16 mouse cellular contexts compared by ENCODE assay signal in genomic region chr14:84928161-84928560, GRCm38 (mm10).
A peak's percentile ranks its signal among the peaks of the same experiment; 100 is the strongest.
DNase-seq lines count a peak whose midpoint lies in the region; ATAC-seq and TF ChIP-seq lines count a peak whose summit lies in the region.
"Had no signal": no experiment of that assay in that cellular context is flagged by ENCODE, and none has a peak within 500 bp of the region (broad histone marks: within the 10 kb centered on the region; RNA-seq: fewer than 3 reads in every experiment).

No protein-coding gene starts in this region.

- TF ChIP-seq RAD21 in MEL (IDR thresholded peaks at IDR 0.05; ENCODE audit: low read depth, low read length) = no peak

- no peaks in the 10 kb centered on the region for H3K9me3 ChIP-seq in embryonic facial prominence, embryonic 11.5 days (replicated peaks; ENCODE audit: control insufficient read depth, low read length)
- H3K9me3 ChIP-seq in embryonic facial prominence, embryonic 10.5 days = no peaks in the 10 kb centered on the region
- H3K9me3 ChIP-seq in MEL (replicated peaks; ENCODE audit: insufficient read depth, low read length) = no peaks in the 10 kb centered on the region
- no peaks in the 10 kb centered on the region for H3K9me3 ChIP-seq in forebrain, embryonic 16.5 days (ENCODE audit: control insufficient read depth, low read length)
- no peaks in the 10 kb centered on the region for H3K9me3 ChIP-seq in intestine, embryonic 16.5 days (ENCODE audit: control insufficient read depth, low read length)
- H3K9me3 ChIP-seq: embryonic facial prominence, embryonic 13.5 days; hindbrain, embryonic 15.5 days had no signal

- peak; percentile 20 for DNase-seq in embryonic facial prominence, embryonic 11.5 days (ENCODE audit: low spot score)
- no peak for DNase-seq in embryonic facial prominence, embryonic 10.5 days (ENCODE audit: low spot score)
- DNase-seq in layer of hippocampus, postnatal 36 days = peak; percentile 1 to 2
- DNase-seq in layer of hippocampus, adult 11-12 months (ENCODE audit: low spot score) = no peak
- peak; percentile 15 for DNase-seq in MEL (ENCODE audit: low read depth, low spot score)
- no peak for DNase-seq in right cerebral cortex, postnatal 25 days
- DNase-seq: adrenal gland, postnatal 25 days; cerebellum, adult 11-12 months; kidney, adult 9 months; lung, postnatal 36 days; right cerebral cortex, adult 18-20 months had no signal

- H3K36me3 ChIP-seq in embryonic facial prominence, embryonic 11.5 days (replicated peaks; ENCODE audit: control insufficient read depth, insufficient read depth, low read depth, low read length) = no peaks in the 10 kb centered on the region
- H3K36me3 ChIP-seq in embryonic facial prominence, embryonic 10.5 days (replicated peaks) = no peaks in the 10 kb centered on the region
- H3K36me3 ChIP-seq in MEL (ENCODE audit: control insufficient read depth in 1 of 2, insufficient read depth in 2 of 2, low read length in 2 of 2) = no peaks in the 10 kb centered on the region
- H3K36me3 ChIP-seq in forebrain, embryonic 16.5 days (ENCODE audit: control insufficient read depth, insufficient read depth) = no peaks in the 10 kb centered on the region
- no peaks in the 10 kb centered on the region for H3K36me3 ChIP-seq in intestine, embryonic 16.5 days (ENCODE audit: control insufficient read depth, insufficient read depth, low read length)
- H3K36me3 ChIP-seq: embryonic facial prominence, embryonic 13.5 days; hindbrain, embryonic 15.5 days had no signal

- H3K4me3 ChIP-seq in embryonic facial prominence, embryonic 11.5 days (ENCODE audit: low read depth, low read length) = no peak overlapping the region
- no peak overlapping the region for H3K4me3 ChIP-seq in embryonic facial prominence, embryonic 10.5 days
- no peak overlapping the region for H3K4me3 ChIP-seq in MEL (ENCODE audit: control insufficient read depth in 1 of 2, insufficient read depth in 1 of 2, low read depth in 2 of 2, low read length in 2 of 2)
- no peak overlapping the region for H3K4me3 ChIP-seq in forebrain, embryonic 16.5 days (replicated peaks; ENCODE audit: low read length)
- no peak overlapping the region for H3K4me3 ChIP-seq in intestine, embryonic 16.5 days (ENCODE audit: low read length)
- H3K4me3 ChIP-seq: embryonic facial prominence, embryonic 13.5 days; hindbrain, embryonic 15.5 days had no signal

- H3K79me2 ChIP-seq in MEL (ENCODE audit: control insufficient read depth, insufficient read depth, low read length, poor library complexity) = no peaks in the 10 kb centered on the region

- peak; percentile 81; the same call in 1 of the 2 replicates for ATAC-seq in embryonic facial prominence, embryonic 11.5 days (replicated peaks; ENCODE audit: insufficient number of reproducible peaks, low FRiP score, low TSS enrichment, low read depth)
- peak; percentile 70 for ATAC-seq in forebrain, embryonic 16.5 days
- ATAC-seq in intestine, embryonic 16.5 days = no peak

- no peak for TF ChIP-seq CTCF in MEL (IDR thresholded peaks at IDR 0.05 in 2 of 3, conservative IDR thresholded peaks at IDR 0.05 in 1 of 3; ENCODE audit: control insufficient read depth in 1 of 3, insufficient read depth in 1 of 3, low read depth in 2 of 3, low read length in 3 of 3, poor library complexity in 1 of 3, severe bottlenecking in 1 of 3)

- H3K4me1 ChIP-seq in embryonic facial prominence, embryonic 11.5 days (ENCODE audit: control insufficient read depth, insufficient read depth, low read length) = no peaks in the 10 kb centered on the region
- no peaks in the 10 kb centered on the region for H3K4me1 ChIP-seq in embryonic facial prominence, embryonic 10.5 days
- no peaks in the 10 kb centered on the region for H3K4me1 ChIP-seq in MEL (ENCODE audit: control insufficient read depth in 1 of 2, insufficient read depth in 2 of 2, low read length in 2 of 2)
- H3K4me1 ChIP-seq in forebrain, embryonic 16.5 days (replicated peaks; ENCODE audit: control insufficient read depth, insufficient read depth, low read length) = peaks cover 2% of the 10 kb centered on the region; the same call in 1 of the 2 replicates
- H3K4me1 ChIP-seq in intestine, embryonic 16.5 days (ENCODE audit: control insufficient read depth, insufficient read depth, low read length) = no peaks in the 10 kb centered on the region
- H3K4me1 ChIP-seq: embryonic facial prominence, embryonic 13.5 days; hindbrain, embryonic 15.5 days had no signal

- no peak overlapping the region for H3K27ac ChIP-seq in embryonic facial prominence, embryonic 11.5 days (replicated peaks; ENCODE audit: low read depth, low read length)
- no peak overlapping the region for H3K27ac ChIP-seq in embryonic facial prominence, embryonic 10.5 days (replicated peaks)
- H3K27ac ChIP-seq in MEL (ENCODE audit: control insufficient read depth, low read depth, low read length) = no peak overlapping the region
- no peak overlapping the region for H3K27ac ChIP-seq in forebrain, embryonic 16.5 days (ENCODE audit: low read length)
- H3K27ac ChIP-seq in intestine, embryonic 16.5 days (ENCODE audit: low read length) = no peak overlapping the region
- H3K27ac ChIP-seq: embryonic facial prominence, embryonic 13.5 days; hindbrain, embryonic 15.5 days had no signal

- WGBS in embryonic facial prominence, embryonic 11.5 days = 55% methylated on average over 4 of the region's 4 CpGs
- 61% methylated on average over 4 of the region's 4 CpGs for WGBS in embryonic facial prominence, embryonic 10.5 days
- WGBS in forebrain, embryonic 16.5 days = 47% methylated on average over 4 of the region's 4 CpGs
- WGBS in intestine, embryonic 16.5 days = 64% methylated on average over 4 of the region's 4 CpGs

- no peak for TF ChIP-seq EP300 in MEL (IDR thresholded peaks at IDR 0.05; ENCODE audit: low read depth in 1 of 2, low read length in 2 of 2)

- TF ChIP-seq POLR2A in MEL (IDR thresholded peaks at IDR 0.05; ENCODE audit: control insufficient read depth in 1 of 2, insufficient read depth in 1 of 2, low read depth in 1 of 2, low read length in 2 of 2, poor library complexity in 1 of 2) = no peak

- H3K27me3 ChIP-seq in embryonic facial prominence, embryonic 11.5 days (ENCODE audit: control insufficient read depth, insufficient read depth, low read length) = no peaks in the 10 kb centered on the region
- no peaks in the 10 kb centered on the region for H3K27me3 ChIP-seq in embryonic facial prominence, embryonic 10.5 days (replicated peaks; ENCODE audit: low read depth, poor library complexity, severe bottlenecking)
- no peaks in the 10 kb centered on the region for H3K27me3 ChIP-seq in MEL (ENCODE audit: control insufficient read depth in 1 of 2, insufficient read depth in 2 of 2, low read length in 2 of 2)
- H3K27me3 ChIP-seq in forebrain, embryonic 16.5 days (replicated peaks; ENCODE audit: control insufficient read depth, insufficient read depth, low read length) = no peaks in the 10 kb centered on the region
- no peaks in the 10 kb centered on the region for H3K27me3 ChIP-seq in intestine, embryonic 16.5 days (replicated peaks; ENCODE audit: control insufficient read depth, insufficient read depth, low read length)
- H3K27me3 ChIP-seq: embryonic facial prominence, embryonic 13.5 days; hindbrain, embryonic 15.5 days had no signal

- no peak overlapping the region for H3K4me2 ChIP-seq in embryonic facial prominence, embryonic 11.5 days (ENCODE audit: low read depth, low read length)
- H3K4me2 ChIP-seq in forebrain, embryonic 16.5 days (ENCODE audit: low read length) = no peak overlapping the region
- no peak overlapping the region for H3K4me2 ChIP-seq in intestine, embryonic 16.5 days (ENCODE audit: low read depth, low read length)
- H3K4me2 ChIP-seq: embryonic facial prominence, embryonic 13.5 days; hindbrain, embryonic 15.5 days; liver, embryonic 11.5 days had no signal

- no peak overlapping the region for H3K9ac ChIP-seq in embryonic facial prominence, embryonic 11.5 days (replicated peaks; ENCODE audit: low read length)
- no peak overlapping the region for H3K9ac ChIP-seq in MEL (ENCODE audit: control insufficient read depth, low read depth, low read length, poor library complexity, severe bottlenecking)
- H3K9ac ChIP-seq in forebrain, embryonic 16.5 days (replicated peaks; ENCODE audit: low read depth, low read length) = no peak overlapping the region
- no peak overlapping the region for H3K9ac ChIP-seq in intestine, embryonic 16.5 days (ENCODE audit: low read depth, low read length)
- H3K9ac ChIP-seq: embryonic facial prominence, embryonic 13.5 days; hindbrain, embryonic 15.5 days had no signal

TF ChIP-seq in MEL, 35 proteins besides CTCF, POLR2A, EP300 and RAD21:
- TF ChIP-seq ETS1 (IDR thresholded peaks at IDR 0.05; ENCODE audit: low read depth, low read length) = no peak
- no peak for TF ChIP-seq CHD2 (IDR thresholded peaks at IDR 0.05; ENCODE audit: low read length)
- no peak for TF ChIP-seq KAT2A (conservative IDR thresholded peaks at IDR 0.05; ENCODE audit: low read depth, low read length)
- no peak for TF ChIP-seq USF2 (IDR thresholded peaks at IDR 0.05; ENCODE audit: borderline replicate concordance in 1 of 2, insufficient read depth in 1 of 2, low read depth in 1 of 2, low read length in 2 of 2)
- TF ChIP-seq POLR2AphosphoS2 (IDR thresholded peaks at IDR 0.05; ENCODE audit: low read length) = no peak
- no peak for TF ChIP-seq TCF12 (IDR thresholded peaks at IDR 0.05; ENCODE audit: low read depth, low read length)
- no peak for TF ChIP-seq GATA1 (IDR thresholded peaks at IDR 0.05; ENCODE audit: low read depth, low read length)
- no peak for TF ChIP-seq MYB (IDR thresholded peaks at IDR 0.05; ENCODE audit: low read depth, low read length)
- TF ChIP-seq MAFK (IDR thresholded peaks at IDR 0.05; ENCODE audit: borderline replicate concordance, low read depth, low read length) = no peak
- TF ChIP-seq E2F4 (IDR thresholded peaks at IDR 0.05; ENCODE audit: borderline replicate concordance, low read depth, low read length) = no peak
- no peak for TF ChIP-seq ZKSCAN1 (IDR thresholded peaks at IDR 0.05; ENCODE audit: low read depth, low read length)
- TF ChIP-seq MYC (IDR thresholded peaks at IDR 0.05; ENCODE audit: low read depth, low read length) = no peak
- TF ChIP-seq USF1 (IDR thresholded peaks at IDR 0.05; ENCODE audit: low read depth, low read length) = no peak
- TF ChIP-seq NELFE (IDR thresholded peaks at IDR 0.05; ENCODE audit: low read depth, low read length) = no peak
- TF ChIP-seq NRF1 (IDR thresholded peaks at IDR 0.05; ENCODE audit: insufficient read depth, low read depth, low read length, poor library complexity, severe bottlenecking) = no peak
- TF ChIP-seq ZNF384 (IDR thresholded peaks at IDR 0.05; ENCODE audit: low read depth, low read length) = no peak

Comparison
In these comparisons a context has a peak if more than half of its experiments do, and no peak if none do; other contexts are left out.
1. DNase-seq: peak in embryonic facial prominence, embryonic 11.5 days (single experiment), layer of hippocampus, postnatal 36 days (2 of 2) and MEL (single experiment); none in embryonic facial prominence, embryonic 10.5 days (single experiment), layer of hippocampus, adult 11-12 months (single experiment) and right cerebral cortex, postnatal 25 days (single experiment).